Mouse (Mus musculus): ENCODE data around the gene Insig1.

Insig1 gene

GRCm38 (mm10) chr5:28063989-28064624, 7.1 kb upstream of the Insig1 start:
- DNase-seq (ENCODE audit: low spot score), result no peak

- no peak for DNase-seq (ENCODE audit: low spot score)
These were observed 5.9 kb upstream of the Insig1 start for GRCm38 (mm10) chr5:28065275-28065674.

GRCm38 (mm10) chr5:28066311-28066710, 4.9 kb upstream of the Insig1 start:
- DNase-seq (ENCODE audit: low spot score), result no peak

GRCm38 (mm10) chr5:28070149-28070827, 875 bp upstream of the Insig1 start:
- no peak for DNase-seq (ENCODE audit: low spot score)

GRCm38 (mm10) chr5:28071456-28072223, 477 bp downstream of the Insig1 start:
- DNase-seq (ENCODE audit: low spot score), result peak; percentile 84

GRCm38 (mm10) chr5:28079431-28079830, 8.3 kb downstream of the Insig1 start:
- no peak for DNase-seq (ENCODE audit: low spot score)

- no peak for DNase-seq (ENCODE audit: low spot score)
These were observed 10.0 kb downstream of the Insig1 start for GRCm38 (mm10) chr5:28081127-28081526.

- no peak for DNase-seq (ENCODE audit: low spot score)
These were observed 10.7 kb downstream of the Insig1 start for GRCm38 (mm10) chr5:28081822-28082221.

- DNase-seq (ENCODE audit: low spot score), result no peak
These were observed 11.1 kb downstream of the Insig1 start for GRCm38 (mm10) chr5:28082312-28082711.

GRCm38 (mm10) chr5:28082796-28083195, 11.6 kb downstream of the Insig1 start:
- no peak for DNase-seq (ENCODE audit: low spot score)

GRCm38 (mm10) chr5:28084743-28085142, 13.6 kb downstream of the Insig1 start:
- no peak for DNase-seq (ENCODE audit: low spot score)

- DNase-seq (ENCODE audit: low spot score), result no peak
These were observed 19.4 kb downstream of the Insig1 start for GRCm38 (mm10) chr5:28090547-28090946.

- DNase-seq (ENCODE audit: low spot score), result no peak
These were observed 21.2 kb downstream of the Insig1 start for GRCm38 (mm10) chr5:28092327-28092726.

- DNase-seq (ENCODE audit: low spot score), result peak; percentile 67
These were observed 22.7 kb downstream of the Insig1 start for GRCm38 (mm10) chr5:28093874-28094273.

GRCm38 (mm10) chr5:28094393-28094792, 23.2 kb downstream of the Insig1 start:
- DNase-seq (ENCODE audit: low spot score), result no peak

- no peak for DNase-seq (ENCODE audit: low spot score)
These were observed 23.7 kb downstream of the Insig1 start for GRCm38 (mm10) chr5:28094846-28095245.

- no peak for DNase-seq (ENCODE audit: low spot score)
These were observed 24.5 kb downstream of the Insig1 start for GRCm38 (mm10) chr5:28095671-28096070.

GRCm38 (mm10) chr5:28106966-28107365, 35.8 kb downstream of the Insig1 start:
- no peak for DNase-seq (ENCODE audit: low spot score)

- no peak for DNase-seq (ENCODE audit: low spot score)
These were observed 36.8 kb downstream of the Insig1 start for GRCm38 (mm10) chr5:28107974-28108373.

- DNase-seq (ENCODE audit: low spot score), result no peak
These were observed 39.7 kb downstream of the Insig1 start for GRCm38 (mm10) chr5:28110881-28111280.

GRCm38 (mm10) chr5:28117251-28117880, 46.2 kb downstream of the Insig1 start:
- DNase-seq (ENCODE audit: low spot score), result no peak

- no peak for DNase-seq (ENCODE audit: low spot score)
These were observed 46.8 kb downstream of the Insig1 start for GRCm38 (mm10) chr5:28117882-28118530.
